Mouse (Mus musculus): ENCODE results near the gene Ddx31. TPM values are rescaled to one million over a fixed set of nuclear protein-coding genes. Genes with fewer than 3 reads are reported as not detected.

Gene Ddx31
- polyA plus RNA-seq, 1 experiment from 2014 or later, result 12.6 TPM

GRCm38 (mm10) chr2:28952981-28953380 is 112.8 kb downstream of the Ddx31 start:
- Histone ChIP-seq H3K27me3 (replicated peaks) (no peaks in the 10 kb centered on the region), H3K9me3 (no peaks in the 10 kb centered on the region), H3K4me2 (no peak overlapping the region), H3K4me1 (no peaks in the 10 kb centered on the region), H3K27ac (no peak overlapping the region), H3K4me3 (replicated peaks) (no peak overlapping the region), H3K36me3 (no peaks in the 10 kb centered on the region), H3K9ac (no peak overlapping the region)
- 31% methylated on average over 8 of the region's 8 CpGs for WGBS
- no peak for ATAC-seq (ENCODE audit: insufficient read depth, low FRiP score, low read depth)

- Histone ChIP-seq H3K4me1 (no peaks in the 10 kb centered on the region), H3K4me3 (replicated peaks) (no peak overlapping the region), H3K27me3 (replicated peaks) (no peaks in the 10 kb centered on the region), H3K4me2 (no peak overlapping the region), H3K27ac (no peak overlapping the region), H3K36me3 (no peaks in the 10 kb centered on the region), H3K9me3 (no peaks in the 10 kb centered on the region), H3K9ac (no peak overlapping the region)
- no peak for ATAC-seq (ENCODE audit: insufficient read depth, low FRiP score, low read depth)
- WGBS, result 83% methylated on average over 9 of the region's 9 CpGs
Observed at GRCm38 (mm10) chr2:28954595-28954994, 114.4 kb downstream of the Ddx31 start.

Other genes with a start within 250 kb of the Ddx31 start
- 3.1 and 6.9 TPM in 2 replicates for gene Gfi1b, start 218.4 kb upstream of the Ddx31 start, polyA plus RNA-seq (2015; fragmentation: Nextera tagmentation; extraction: Ambion mirVana)
- 18.7 and 18.9 TPM in 2 replicates for gene Tsc1, start 199.2 kb upstream of the Ddx31 start, polyA plus RNA-seq (2015; fragmentation: Nextera tagmentation; extraction: Ambion mirVana)
- 2.2 and 2.6 TPM in 2 replicates for gene Spaca9, start 140.7 kb upstream of the Ddx31 start, polyA plus RNA-seq (2015; fragmentation: Nextera tagmentation; extraction: Ambion mirVana)
- 0.81 and 1.0 TPM in 2 replicates for gene Ak8, start 140.2 kb upstream of the Ddx31 start, polyA plus RNA-seq (2015; fragmentation: Nextera tagmentation; extraction: Ambion mirVana)
- gene Gtf3c4, start within 50 bp of the Ddx31 start, polyA plus RNA-seq (2015; fragmentation: Nextera tagmentation; extraction: Ambion mirVana), result 12.0 and 12.5 TPM in 2 replicates
- gene Barhl1, start 76.3 kb downstream of the Ddx31 start, polyA plus RNA-seq (2015; fragmentation: Nextera tagmentation; extraction: Ambion mirVana), result 0.12 TPM in 1 of 2 replicates, not detected in the other
- gene Cfap77, start 214.7 kb downstream of the Ddx31 start, polyA plus RNA-seq (2015; fragmentation: Nextera tagmentation; extraction: Ambion mirVana), result 0.39 TPM in 2 replicates
- gene Ttf1, start 219.9 kb downstream of the Ddx31 start, polyA plus RNA-seq (2015; fragmentation: Nextera tagmentation; extraction: Ambion mirVana), result 10.1 and 10.4 TPM in 2 replicates

Measured in stomach, embryonic 15.5 days (tissue).